Mouse (Mus musculus): Measurements from ENCODE around the gene Rreb1.

The Rreb1 gene

DNA sequence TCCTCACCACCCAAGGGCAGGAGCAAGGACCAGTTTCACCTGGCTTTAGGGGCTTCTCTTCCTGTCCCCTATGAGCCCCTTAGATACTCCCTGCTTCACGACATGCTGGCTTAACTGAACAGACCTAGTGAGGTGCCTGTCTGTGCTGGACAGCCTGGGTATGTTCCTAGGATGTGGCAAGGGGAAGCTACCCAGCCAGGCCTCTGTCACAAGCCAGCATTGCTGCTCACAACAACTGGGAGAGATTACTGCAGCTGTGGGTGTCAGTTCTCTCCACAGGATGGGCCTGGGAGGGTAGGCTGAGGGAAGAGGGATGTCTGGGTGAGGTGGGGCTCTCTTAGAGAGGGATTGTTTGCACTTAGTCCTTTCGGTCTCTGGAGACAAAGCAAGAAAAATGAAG is 142.5 kb downstream of the Rreb1 start:
- no peak for DNase-seq

DNA sequence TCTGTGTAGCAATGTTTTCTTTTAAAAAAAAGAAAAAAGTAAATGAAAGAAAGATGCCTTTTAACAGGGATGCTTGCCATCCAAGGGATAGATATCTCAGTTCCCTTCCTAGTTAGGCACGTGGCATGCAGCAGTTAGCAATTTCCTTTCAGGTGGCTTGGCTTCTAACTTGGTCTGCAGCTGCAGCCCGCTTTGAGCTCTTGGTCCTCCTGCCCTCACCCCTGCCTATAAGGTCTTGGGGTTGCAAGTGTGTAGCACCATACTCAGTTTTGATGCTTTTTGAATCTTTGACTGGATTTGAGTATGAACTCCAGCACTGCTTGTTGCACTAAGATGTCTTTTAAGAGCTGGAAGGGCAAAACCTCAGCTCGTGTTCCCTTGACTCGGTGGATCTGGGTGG is 144.9 kb downstream of the Rreb1 start:
- DNase-seq: no peak

DNA sequence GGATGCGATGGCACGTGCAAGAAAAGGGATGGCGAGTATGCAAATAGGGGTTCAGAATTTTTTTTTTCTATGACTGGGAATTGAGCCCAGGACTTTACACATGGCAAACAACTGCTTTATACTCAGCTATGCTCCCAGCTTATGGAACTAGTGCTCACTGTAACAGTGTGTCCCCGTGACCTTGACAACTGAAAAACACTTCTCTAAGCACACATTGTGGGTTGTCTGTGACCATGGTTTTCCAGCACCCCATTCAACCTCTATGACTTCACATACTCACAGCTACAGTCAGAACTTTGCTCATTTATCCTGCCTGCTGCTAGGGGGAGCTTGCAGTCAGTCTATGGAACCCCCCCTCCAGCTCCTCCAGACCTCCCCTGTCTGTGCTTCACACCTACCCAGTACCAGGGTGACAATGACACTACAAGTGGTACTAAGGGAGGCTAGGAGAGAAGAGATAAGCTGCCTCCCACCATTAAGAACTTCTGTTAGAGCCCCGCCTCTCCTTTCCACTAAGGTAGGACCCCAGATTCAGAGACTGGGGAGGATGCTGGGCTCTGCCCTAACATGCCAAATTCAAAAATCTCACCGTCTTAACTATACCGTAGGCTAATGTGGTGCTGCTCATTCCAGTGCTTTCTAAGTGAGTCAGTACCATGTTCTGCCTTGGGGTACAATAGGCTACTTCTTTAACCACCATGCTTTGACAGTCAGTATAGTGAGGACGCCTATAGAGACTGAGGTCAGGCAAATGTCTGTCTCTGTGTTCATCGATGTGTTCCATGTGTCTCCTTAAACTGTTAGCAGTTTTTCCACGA is 145.7 kb downstream of the Rreb1 start:
- DNase-seq: no peak

DNA sequence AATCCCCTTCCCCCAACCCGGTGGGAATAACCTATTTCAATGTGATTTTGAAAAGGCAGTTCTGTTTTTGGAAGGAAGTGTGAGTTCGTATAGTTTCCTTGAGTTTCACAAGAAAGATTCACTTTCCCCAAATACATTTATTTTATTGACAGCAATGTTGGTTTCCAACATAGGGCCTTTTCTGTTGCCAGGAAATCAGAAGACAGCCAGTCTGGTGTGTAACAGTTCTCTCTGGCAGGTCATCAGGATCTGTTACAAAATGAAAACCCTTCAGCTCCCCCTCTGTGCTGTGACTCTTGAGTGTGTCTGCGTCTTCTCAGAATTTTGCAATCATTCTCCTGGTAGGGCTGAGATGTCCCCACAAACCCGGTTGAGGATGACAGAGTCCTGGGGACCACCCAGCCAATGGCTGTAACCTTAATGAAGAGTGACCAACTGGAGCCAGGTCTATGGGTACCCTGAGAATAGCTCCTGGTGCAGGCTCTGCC is 146.3 kb downstream of the Rreb1 start:
- DNase-seq: peak; percentile 54

DNA sequence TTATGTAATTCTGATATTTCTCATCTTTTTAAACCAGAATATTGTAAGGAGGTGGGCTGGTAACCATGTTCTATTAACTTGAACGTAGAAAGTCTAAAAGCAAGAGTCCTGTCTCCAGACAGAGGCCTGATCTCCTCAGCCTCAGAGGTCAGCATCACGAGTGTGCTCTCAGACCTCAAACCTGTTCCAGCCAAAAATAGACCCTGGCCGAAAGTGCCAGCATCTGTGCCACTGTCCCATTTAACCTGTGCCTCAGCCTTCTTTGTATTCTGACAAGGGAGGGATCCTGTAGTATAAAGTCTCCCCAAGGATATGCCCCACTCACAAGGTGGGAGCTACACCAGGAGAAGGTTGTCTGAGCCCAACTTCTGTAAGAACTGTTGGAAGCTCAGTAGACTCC is 148.2 kb downstream of the Rreb1 start:
- DNase-seq: no peak

DNA sequence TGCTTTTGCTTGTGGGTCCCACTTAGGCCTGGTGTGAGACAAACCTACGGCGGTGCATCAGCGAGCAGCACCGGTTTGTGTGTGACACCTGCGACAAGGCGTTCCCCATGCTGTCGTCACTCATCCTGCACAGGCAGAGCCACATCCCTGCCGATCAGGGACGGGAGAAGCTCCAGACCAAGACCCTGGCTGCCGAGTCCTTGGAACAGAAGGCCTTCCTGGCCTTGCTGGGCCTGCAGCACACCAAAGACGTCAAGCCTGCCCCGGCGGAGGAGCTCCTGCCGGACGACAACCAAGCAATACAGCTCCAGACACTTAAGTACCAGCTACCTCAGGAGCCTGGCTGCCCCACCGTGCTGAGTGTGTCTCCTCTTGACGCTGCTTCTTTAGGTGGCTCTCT is 151.3 kb downstream of the Rreb1 start:
- DNase-seq: no peak

DNA sequence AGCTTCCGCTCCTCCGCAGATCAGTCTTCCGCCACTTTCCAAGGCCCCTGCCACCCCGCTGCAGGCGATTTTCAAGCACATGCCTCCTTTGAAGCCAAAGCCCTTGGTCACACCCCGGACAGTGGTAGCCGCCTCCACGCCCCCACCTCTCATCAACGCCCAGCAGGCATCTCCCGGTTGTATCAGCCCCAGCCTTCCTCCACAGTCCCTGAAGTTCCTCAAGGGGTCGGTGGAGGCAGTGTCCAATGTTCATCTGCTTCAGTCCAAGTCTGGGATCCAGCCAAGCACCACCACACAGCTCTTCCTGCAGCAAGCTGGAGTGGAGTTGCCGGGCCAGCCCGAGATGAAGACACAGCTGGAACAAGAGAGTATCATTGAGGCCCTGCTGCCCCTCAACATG is 151.9 kb downstream of the Rreb1 start:
- DNase-seq: peak; percentile 61

GRCm38 (mm10) chr13:37930621-37931020 is 152.4 kb downstream of the Rreb1 start:
- DNase-seq: no peak

- peak; percentile 58 for DNase-seq
Observed at GRCm38 (mm10) chr13:37931210-37931922, 153.2 kb downstream of the Rreb1 start.

DNA sequence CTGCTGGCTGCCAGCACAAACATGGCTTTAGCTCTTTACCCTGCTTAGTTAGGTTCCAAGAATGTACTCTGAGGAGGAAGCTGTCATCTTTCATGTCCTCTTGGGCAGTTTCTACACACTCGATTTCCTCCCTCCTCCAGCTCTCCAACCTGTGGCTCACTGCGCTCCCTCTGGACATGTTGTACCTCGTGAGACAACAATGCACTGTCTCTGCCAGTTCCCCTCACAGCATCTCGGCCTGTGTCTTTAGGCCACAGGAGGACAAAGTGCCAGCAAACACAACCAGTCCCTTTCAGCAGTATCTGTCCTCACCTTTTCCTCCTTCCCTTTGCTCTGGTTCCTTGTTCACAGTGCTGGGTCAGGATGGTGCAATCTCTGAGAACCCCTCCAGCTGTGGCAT is 155.9 kb downstream of the Rreb1 start:
- DNase-seq: no peak

DNA sequence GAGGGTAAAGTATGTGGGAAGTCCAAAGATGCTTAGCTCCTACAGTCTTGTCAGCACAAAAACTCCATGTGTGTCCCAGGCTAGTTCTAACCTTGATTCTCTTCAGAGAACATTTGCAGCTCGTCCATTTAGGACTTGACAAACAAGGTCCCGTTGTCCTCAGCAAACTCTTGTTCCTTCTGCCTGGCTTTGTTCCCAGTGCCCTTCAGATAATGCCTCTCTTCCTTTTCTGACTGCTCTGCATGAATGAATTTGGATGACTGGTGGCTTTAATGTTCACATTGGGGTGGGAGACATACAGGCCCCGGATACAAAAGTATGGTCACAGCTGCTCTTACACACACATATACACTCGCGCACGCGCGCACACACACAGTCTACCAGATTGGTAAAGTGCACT is 156.7 kb downstream of the Rreb1 start:
- no peak for DNase-seq

GRCm38 (mm10) chr13:37936351-37936750 is 158.2 kb downstream of the Rreb1 start:
- DNase-seq: no peak

DNA sequence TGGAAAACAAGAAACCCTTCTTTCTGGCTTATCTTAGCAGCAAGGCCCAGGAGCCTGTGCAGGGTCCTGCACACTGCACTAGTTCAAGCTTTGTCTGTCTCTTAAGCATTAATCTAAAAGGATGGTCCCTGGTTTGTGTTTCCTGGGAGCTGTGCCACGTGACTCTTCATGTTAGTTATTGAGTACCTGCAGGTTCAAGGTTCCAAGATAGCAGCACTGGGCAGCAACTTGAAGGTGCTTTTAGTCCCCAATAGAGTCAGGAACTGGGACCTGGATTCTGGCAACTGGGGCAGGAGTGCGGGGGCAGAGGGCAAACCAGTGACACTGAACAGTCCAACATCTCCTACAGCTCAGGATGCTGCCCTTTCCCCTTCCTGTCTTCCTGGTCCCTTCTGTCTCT is 162.0 kb downstream of the Rreb1 start:
- no peak for DNase-seq

GRCm38 (mm10) chr13:37940649-37941048 is 162.4 kb downstream of the Rreb1 start:
- DNase-seq: no peak

DNA sequence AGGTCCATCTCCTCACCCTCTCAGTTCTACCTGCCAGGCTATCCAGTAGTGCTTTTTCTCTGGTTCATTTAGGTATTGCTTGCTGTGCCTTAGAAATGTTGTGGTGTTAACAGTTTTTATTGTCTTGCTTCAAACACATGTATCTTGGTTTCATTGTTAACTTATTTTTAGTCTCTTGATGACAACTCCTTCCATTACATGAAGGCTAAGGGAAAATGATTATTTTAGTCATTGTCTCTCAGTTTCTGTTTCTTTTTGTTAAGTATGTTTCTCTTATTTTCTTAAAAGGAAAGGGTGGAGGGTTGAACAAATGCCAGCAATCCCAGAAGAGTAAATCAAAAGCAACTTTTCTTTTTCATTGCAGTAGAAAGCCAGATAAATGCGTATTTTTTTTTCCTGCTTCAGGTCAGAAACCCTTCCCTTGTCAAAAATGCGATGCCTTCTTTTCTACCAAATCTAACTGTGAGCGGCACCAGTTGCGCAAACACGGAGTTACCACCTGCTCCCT is 163.0 kb downstream of the Rreb1 start:
- DNase-seq: no peak

GRCm38 (mm10) chr13:37941950-37942886 is 164.0 kb downstream of the Rreb1 start:
- DNase-seq: no peak

DNA sequence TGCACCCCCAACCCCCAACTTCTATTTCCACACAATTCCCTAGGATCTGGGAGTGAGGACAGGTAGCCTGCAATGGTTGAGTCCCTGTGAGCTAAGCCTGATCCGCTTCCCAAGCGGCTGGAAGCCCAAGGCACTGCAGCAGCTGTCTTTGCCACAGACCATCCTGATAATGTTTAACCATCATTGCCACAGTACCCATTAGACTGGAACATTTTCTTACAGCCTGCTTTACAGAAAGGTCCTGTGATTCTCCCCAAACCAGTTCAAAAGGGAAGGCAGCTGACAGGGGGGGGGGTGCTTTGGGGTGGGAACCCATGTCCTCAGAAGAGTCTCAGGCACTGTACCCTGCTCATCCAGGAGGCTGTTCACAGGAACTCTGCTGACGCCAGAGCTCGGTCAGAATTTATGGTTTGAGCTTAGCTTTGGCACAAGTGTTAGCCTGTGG is 164.7 kb downstream of the Rreb1 start:
- no peak for DNase-seq

DNA sequence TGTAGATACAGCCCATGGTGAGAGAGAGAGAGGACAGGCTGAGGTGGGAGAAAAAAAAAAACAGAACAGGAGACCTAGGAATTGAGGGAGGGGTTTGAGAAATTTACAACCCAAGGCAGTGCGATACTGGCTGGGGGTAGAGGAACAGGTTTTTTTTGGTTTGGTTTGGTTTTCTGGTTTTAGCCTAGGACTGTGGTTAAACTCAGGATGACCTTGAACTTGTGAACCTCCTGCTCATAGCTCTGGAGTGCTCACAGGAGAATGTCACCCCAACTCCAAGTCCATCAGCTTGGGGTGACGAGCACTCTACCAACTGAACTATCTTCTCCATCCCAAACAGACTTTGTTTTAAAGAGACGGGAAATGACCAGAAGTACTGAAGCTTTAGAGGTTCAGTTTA is 165.3 kb downstream of the Rreb1 start:
- DNase-seq: no peak

GRCm38 (mm10) chr13:37944306-37944705 is 166.1 kb downstream of the Rreb1 start:
- DNase-seq: peak; percentile 66

DNA sequence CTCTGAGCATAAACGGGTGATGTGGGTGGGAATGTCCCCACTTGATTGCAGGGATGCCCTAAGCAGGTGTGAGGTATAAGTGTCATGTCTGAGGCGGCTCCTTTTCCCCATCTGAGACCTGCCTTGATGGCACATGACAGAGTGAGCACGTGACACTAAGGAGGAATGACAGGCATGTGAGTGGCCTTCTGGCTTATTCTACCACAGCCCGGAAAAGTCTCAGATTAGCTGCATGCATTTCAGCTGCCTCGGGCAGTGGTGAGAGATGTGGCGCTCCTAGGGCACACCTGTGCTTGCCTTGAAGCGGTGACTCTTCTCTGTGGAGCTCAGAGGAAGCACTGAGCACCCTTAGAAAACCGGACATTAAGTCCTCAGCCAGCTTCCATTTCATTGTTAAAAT is 167.2 kb downstream of the Rreb1 start:
- DNase-seq: no peak

- DNase-seq: peak; percentile 88
Observed at GRCm38 (mm10) chr13:37946734-37947133, 168.5 kb downstream of the Rreb1 start.

DNA sequence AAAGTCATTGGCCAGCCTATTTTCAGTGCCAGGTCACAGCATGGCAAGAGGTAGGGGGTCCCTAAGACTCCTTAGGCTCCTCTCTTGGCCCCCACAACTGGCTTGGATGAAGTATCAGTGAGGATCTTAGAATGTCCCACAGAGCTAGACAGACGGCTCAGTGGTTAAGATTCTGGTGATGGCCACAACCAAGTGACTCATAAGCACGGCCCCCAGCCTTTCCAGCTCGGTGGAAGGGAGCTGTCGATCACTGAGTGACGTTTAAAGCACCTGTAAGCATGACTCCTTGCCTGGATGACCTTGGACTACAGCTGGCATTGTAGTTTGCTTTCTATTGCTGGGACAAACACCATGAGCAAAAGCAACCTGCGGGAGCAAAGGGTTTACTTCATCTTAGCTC is 174.8 kb downstream of the Rreb1 start:
- no peak for DNase-seq

DNA sequence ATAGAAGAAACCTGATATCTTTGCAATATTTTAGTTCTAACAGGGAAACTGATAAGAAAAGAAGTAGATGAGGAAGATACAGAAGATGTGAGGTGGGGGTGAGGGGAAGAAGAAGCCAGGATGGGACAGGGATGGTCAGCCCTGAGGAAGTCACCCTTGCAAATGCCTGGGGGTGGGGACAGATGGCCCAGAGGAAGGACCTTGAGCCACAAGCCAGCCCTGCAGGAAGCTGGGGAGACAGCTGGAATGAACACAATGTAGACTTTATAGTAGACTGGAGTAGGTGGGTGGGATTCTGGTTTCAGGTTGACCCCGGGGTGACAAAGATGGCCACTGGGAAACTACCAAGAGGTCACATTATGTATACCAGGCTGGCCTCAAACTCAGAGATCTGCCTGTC is 176.1 kb downstream of the Rreb1 start:
- no peak for DNase-seq
